Mouse (Mus musculus): ENCODE data around the gene 8030411F24Rik.
"Not testable (repeated sequence)": the region's sequence is repeated elsewhere in the genome, so short reads cannot be mapped to it uniquely, and the experiment has no call there.

8030411F24Rik gene

GRCm38 (mm10) chr2:148781709-148782108 lies at the start of gene 8030411F24Rik:
Gene 8030411F24Rik, plus strand, starts transcription at chr2:148782009.
- no peak for DNase-seq (ENCODE audit: low read depth, low spot score)

- no peak for DNase-seq (ENCODE audit: low read depth, low spot score)
Measured at GRCm38 (mm10) chr2:148732327-148733000, 49.3 kb upstream of the 8030411F24Rik start, which contains the start of gene Napb. Gene Napb, minus strand, starts transcription at chr2:148732467.

GRCm38 (mm10) chr2:148743001-148743400 lies 38.8 kb upstream of the 8030411F24Rik start:
- DNase-seq (ENCODE audit: low read depth, low spot score): no peak

GRCm38 (mm10) chr2:148743846-148744407 lies 37.9 kb upstream of the 8030411F24Rik start:
- no peak for DNase-seq (ENCODE audit: low read depth, low spot score)

GRCm38 (mm10) chr2:148750058-148750457 lies 31.8 kb upstream of the 8030411F24Rik start, which contains the start of gene Cstl1:
Gene Cstl1, plus strand, starts transcription at chr2:148750358.
- DNase-seq (ENCODE audit: low read depth, low spot score): no peak

- DNase-seq (ENCODE audit: low read depth, low spot score): peak; percentile 85
Measured at GRCm38 (mm10) chr2:148751893-148752813, 29.7 kb upstream of the 8030411F24Rik start.

GRCm38 (mm10) chr2:148754310-148754846 lies 27.4 kb upstream of the 8030411F24Rik start:
- peak; percentile 10 for DNase-seq (ENCODE audit: low read depth, low spot score)

- peak; percentile 88 for DNase-seq (ENCODE audit: low read depth, low spot score)
Measured at GRCm38 (mm10) chr2:148763648-148764388, 18.0 kb upstream of the 8030411F24Rik start.

- not testable (repeated sequence) for DNase-seq (ENCODE audit: low read depth, low spot score)
Measured at GRCm38 (mm10) chr2:148771397-148771796, 10.4 kb upstream of the 8030411F24Rik start, which contains the start of gene Cst11. Gene Cst11, minus strand, starts transcription at chr2:148771497.

- no peak for DNase-seq (ENCODE audit: low read depth, low spot score)
Measured at GRCm38 (mm10) chr2:148789142-148789541, 7.3 kb downstream of the 8030411F24Rik start, which contains the start of gene Cst12. Gene Cst12, plus strand, starts transcription at chr2:148789361.

GRCm38 (mm10) chr2:148798485-148798884 lies 16.7 kb downstream of the 8030411F24Rik start, which contains the start of gene Cst8:
Gene Cst8, plus strand, starts transcription at chr2:148798785.
- no peak for DNase-seq (ENCODE audit: low read depth, low spot score)

- DNase-seq (ENCODE audit: low read depth, low spot score): no peak
Measured at GRCm38 (mm10) chr2:148801491-148801921, 19.7 kb downstream of the 8030411F24Rik start.

GRCm38 (mm10) chr2:148806696-148807095 lies 24.9 kb downstream of the 8030411F24Rik start:
- no peak for DNase-seq (ENCODE audit: low read depth, low spot score)

- DNase-seq (ENCODE audit: low read depth, low spot score): no peak
Measured at GRCm38 (mm10) chr2:148819909-148820308, 38.1 kb downstream of the 8030411F24Rik start, which contains the start of gene Cst13. Gene Cst13, plus strand, starts transcription at chr2:148820081.

- DNase-seq (ENCODE audit: low read depth, low spot score): no peak
Measured at GRCm38 (mm10) chr2:148825986-148826385, 44.2 kb downstream of the 8030411F24Rik start.

- no peak for DNase-seq (ENCODE audit: low read depth, low spot score)
Measured at GRCm38 (mm10) chr2:148834912-148835311, 53.1 kb downstream of the 8030411F24Rik start, which contains the start of gene Cst9. Gene Cst9, plus strand, starts transcription at chr2:148835147.

Measured in A20 (cell line).